Mouse (Mus musculus): Measurements from ENCODE around the gene Gm28778. TPM values are rescaled to one million over a fixed set of nuclear protein-coding genes. Genes with fewer than 3 reads are reported as not detected.
A peak's percentile ranks its signal among the peaks of the same experiment; 100 is the strongest.
"Not testable (repeated sequence)": the region's sequence is repeated elsewhere in the genome, so short reads cannot be mapped to it uniquely, and the experiment has no call there.

The Gm28778 gene
- polyA plus RNA-seq (2012; fragmentation: generic; extraction: Trizol) = not detected
- long read RNA-seq, experiment 1 = 0 reads
- long read RNA-seq, experiment 2 = 0 reads

DNA sequence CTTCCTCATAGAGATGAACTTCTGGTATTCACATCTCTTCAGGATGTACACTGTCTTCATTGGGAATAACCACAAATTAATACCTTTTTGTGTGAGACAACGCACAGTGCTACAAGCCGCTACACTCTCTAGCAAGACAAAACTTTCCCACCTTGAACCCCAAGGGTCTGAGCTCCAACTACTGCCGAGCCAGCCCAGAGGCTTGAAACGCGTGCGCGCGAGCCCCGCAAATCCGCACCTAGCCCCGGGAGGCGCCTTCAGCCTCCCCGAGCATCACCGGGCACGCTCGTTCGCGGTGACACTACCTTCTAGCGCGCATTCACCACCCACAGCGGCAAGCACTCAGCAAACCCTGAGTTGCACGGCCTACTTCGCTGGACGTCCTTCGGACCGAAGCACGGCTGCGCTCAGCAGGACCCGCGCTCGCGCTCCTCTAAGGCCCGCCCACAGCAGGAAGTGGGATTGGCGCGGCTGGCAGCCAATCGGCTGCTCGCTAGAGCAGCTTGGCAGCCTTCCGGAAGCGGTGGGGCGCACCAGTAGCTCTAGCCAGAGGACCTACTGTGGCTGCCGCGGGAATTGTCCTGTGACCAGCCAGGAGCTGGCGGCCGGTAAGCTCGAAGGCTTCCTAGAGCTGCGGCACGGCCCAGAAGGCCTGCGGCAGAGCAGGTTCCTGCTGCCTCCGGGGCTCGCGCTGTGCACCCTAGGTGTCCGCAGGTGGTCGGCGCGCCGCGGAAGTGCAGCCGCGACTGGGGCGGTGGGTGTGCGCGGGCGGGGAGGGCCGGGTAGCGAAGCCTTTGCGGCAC, at the start of gene Gm28778, which contains the start of the genes Pms1 and Ormdl1:
Gene Gm28778 (plus strand): TSS at position 531 of the 803 bp plus-strand sequence.
Gene Pms1 (minus strand): TSS at position 438 of the 803 bp plus-strand sequence.
Gene Ormdl1 (plus strand): TSS at position 515 of the 803 bp plus-strand sequence.
- H3K79me3 ChIP-seq (ENCODE audit: low read depth) = peaks cover 2% of the 10 kb centered on the region
- H3ac ChIP-seq (ENCODE audit: control insufficient read depth, insufficient read length, low read depth) = peak within 1 kb of the TSS; percentile 92
- H3K27me3 ChIP-seq (ENCODE audit: control insufficient read depth, insufficient read depth, insufficient read length) = no peaks in the 10 kb centered on the region
- peaks cover 13% of the 10 kb centered on the region for H3K79me2 ChIP-seq (ENCODE audit: control insufficient read depth, insufficient read depth)
- H3K36me3 ChIP-seq (ENCODE audit: control insufficient read depth, insufficient read depth) = peaks cover 10% of the 10 kb centered on the region
- TF ChIP-seq USF1 (IDR thresholded peaks at IDR 0.05; ENCODE audit: low read depth) (no peak), MYOG (IDR thresholded peaks at IDR 0.05; ENCODE audit: control insufficient read depth, extremely low read depth, insufficient read length) (no peak), MAX (IDR thresholded peaks at IDR 0.05) (no peak), FOSL1 (IDR thresholded peaks at IDR 0.05; ENCODE audit: insufficient read depth, low read length, poor library complexity, severe bottlenecking) (no peak), MYOD1 (IDR thresholded peaks at IDR 0.05; ENCODE audit: control insufficient read depth, insufficient read length, low read depth) (no peak), CEBPB (IDR thresholded peaks at IDR 0.05; ENCODE audit: low read depth) (no peak), CTCF (IDR thresholded peaks at IDR 0.05; ENCODE audit: control insufficient read depth, insufficient read depth, insufficient read length) (no peak)
- H3K4me3 ChIP-seq (ENCODE audit: insufficient read depth, poor library complexity, severe bottlenecking) = peak within 1 kb of the TSS; percentile 51

DNA sequence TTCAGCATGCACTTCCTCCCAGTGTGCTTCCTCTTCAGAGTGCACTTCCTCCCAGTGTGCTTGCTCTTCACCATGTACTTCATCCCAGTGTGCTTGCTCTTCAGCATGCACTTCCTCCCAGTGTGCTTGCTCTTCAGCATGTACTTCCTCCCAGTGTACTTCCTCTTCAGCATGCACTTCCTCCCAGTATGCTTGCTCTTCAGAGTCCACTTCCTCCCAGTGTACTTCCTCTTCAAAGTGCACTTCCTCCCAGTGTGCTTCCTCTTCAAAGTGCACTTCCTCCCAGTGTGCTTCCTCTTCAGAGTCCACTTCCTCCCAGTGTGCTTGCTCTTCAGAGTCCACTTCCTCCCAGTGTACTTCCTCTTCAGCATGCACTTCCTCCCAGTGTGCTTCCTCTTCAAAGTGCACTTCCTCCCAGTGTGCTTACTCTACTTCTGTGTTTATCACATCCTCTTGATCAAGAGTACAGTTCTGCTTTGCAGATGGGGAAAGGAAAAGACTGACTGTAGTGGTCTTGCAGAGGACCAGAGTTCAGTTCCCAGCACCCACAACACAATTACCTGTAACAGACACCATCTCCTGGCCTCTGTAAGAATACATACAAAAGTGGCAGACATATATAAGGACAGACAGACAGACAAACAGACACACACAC, 31.8 kb upstream of the Gm28778 start:
- not testable (repeated sequence) for H3ac ChIP-seq (ENCODE audit: control insufficient read depth, insufficient read length, low read depth); H3K36me3 ChIP-seq (ENCODE audit: control insufficient read depth, insufficient read depth); H3K4me3 ChIP-seq (ENCODE audit: insufficient read depth, poor library complexity, severe bottlenecking); H3K79me3 ChIP-seq (ENCODE audit: low read depth); H3K27me3 ChIP-seq (ENCODE audit: control insufficient read depth, insufficient read depth, insufficient read length); H3K79me2 ChIP-seq (ENCODE audit: control insufficient read depth, insufficient read depth)

DNA sequence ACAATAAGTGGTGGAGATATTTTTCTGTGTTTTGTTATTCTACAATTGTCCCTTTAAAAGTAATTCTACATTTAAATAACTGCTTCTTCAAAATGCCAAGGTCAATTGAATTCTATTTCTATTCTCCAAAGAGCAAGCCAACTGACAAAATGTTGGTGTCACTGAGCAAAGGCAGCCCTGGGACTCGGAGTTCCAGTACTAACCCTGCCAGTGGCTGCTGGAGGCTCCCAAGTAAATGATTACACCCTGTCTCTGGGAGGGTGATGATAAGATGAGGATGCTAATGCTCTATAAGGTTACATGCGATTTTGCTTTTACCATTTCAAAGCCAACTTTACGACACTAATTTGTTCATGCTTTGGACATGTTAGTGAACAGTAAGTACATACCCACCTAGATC, 27.0 kb upstream of the Gm28778 start:
- H3K79me2 ChIP-seq (ENCODE audit: control insufficient read depth, insufficient read depth) = no peaks in the 10 kb centered on the region
- H3K36me3 ChIP-seq (ENCODE audit: control insufficient read depth, insufficient read depth) = peaks cover 5% of the 10 kb centered on the region
- TF ChIP-seq CTCF (IDR thresholded peaks at IDR 0.05; ENCODE audit: control insufficient read depth, insufficient read depth, insufficient read length) (no peak), MAX (IDR thresholded peaks at IDR 0.05) (no peak), FOSL1 (IDR thresholded peaks at IDR 0.05; ENCODE audit: insufficient read depth, low read length, poor library complexity, severe bottlenecking) (no peak), MYOD1 (IDR thresholded peaks at IDR 0.05; ENCODE audit: control insufficient read depth, insufficient read length, low read depth) (no peak), CEBPB (IDR thresholded peaks at IDR 0.05; ENCODE audit: low read depth) (no peak), USF1 (IDR thresholded peaks at IDR 0.05; ENCODE audit: low read depth) (no peak), MYOG (IDR thresholded peaks at IDR 0.05; ENCODE audit: control insufficient read depth, extremely low read depth, insufficient read length) (no peak)
- H3K79me3 ChIP-seq (ENCODE audit: low read depth) = no peaks in the 10 kb centered on the region
- no peak overlapping the region for H3K4me3 ChIP-seq (ENCODE audit: insufficient read depth, poor library complexity, severe bottlenecking)
- no peaks in the 10 kb centered on the region for H3K27me3 ChIP-seq (ENCODE audit: control insufficient read depth, insufficient read depth, insufficient read length)
- no peak overlapping the region for H3ac ChIP-seq (ENCODE audit: control insufficient read depth, insufficient read length, low read depth)

DNA sequence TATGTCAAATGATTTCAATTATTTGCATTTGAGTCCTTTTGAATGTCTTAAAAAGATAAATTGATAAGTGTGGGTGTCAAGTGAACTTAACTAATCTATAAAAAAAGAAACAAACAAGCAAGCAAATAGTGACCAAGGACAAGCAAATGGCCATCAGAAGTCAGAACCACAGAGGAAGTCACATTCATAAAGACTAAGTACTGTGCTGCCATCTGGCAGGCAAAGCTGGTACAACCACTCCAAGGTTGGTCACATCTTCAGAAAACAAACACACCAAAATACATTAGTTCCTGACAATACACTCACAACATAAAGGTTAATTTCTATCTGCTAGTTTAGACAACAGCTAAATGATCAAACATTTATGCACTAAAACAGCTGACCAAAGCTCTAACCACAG, 24.3 kb upstream of the Gm28778 start:
- H3K36me3 ChIP-seq (ENCODE audit: control insufficient read depth, insufficient read depth) = peaks cover 9% of the 10 kb centered on the region
- no peaks in the 10 kb centered on the region for H3K79me3 ChIP-seq (ENCODE audit: low read depth)
- no peak for TF ChIP-seq USF1 (IDR thresholded peaks at IDR 0.05; ENCODE audit: low read depth)
- no peak for TF ChIP-seq MYOD1 (IDR thresholded peaks at IDR 0.05; ENCODE audit: control insufficient read depth, insufficient read length, low read depth)
- TF ChIP-seq MAX (IDR thresholded peaks at IDR 0.05) = no peak
- no peak for TF ChIP-seq MYOG (IDR thresholded peaks at IDR 0.05; ENCODE audit: control insufficient read depth, extremely low read depth, insufficient read length)
- TF ChIP-seq CTCF (IDR thresholded peaks at IDR 0.05; ENCODE audit: control insufficient read depth, insufficient read depth, insufficient read length) = peak; percentile 16
- H3K79me2 ChIP-seq (ENCODE audit: control insufficient read depth, insufficient read depth) = no peaks in the 10 kb centered on the region
- H3K4me3 ChIP-seq (ENCODE audit: insufficient read depth, poor library complexity, severe bottlenecking) = no peak overlapping the region
- H3K27me3 ChIP-seq (ENCODE audit: control insufficient read depth, insufficient read depth, insufficient read length) = no peaks in the 10 kb centered on the region
- H3ac ChIP-seq (ENCODE audit: control insufficient read depth, insufficient read length, low read depth) = no peak overlapping the region

DNA sequence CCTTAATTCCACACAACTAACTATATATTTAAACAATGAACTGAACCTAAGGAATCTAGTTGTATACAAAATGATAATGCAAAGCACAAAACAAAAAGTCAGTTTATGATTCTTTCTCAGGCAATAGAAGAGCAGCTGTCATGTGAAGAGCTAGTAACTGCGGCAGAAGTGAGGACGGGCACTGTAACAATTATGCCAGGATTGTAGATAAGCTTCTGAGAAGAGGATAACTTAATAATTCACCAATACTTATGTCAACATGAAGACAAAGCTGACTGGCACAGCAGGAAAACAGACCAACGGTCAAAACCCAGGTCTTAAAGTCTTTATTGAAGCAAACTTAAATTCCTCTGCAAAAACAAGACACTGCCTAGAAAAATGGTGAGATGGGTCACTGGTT, 5.7 kb upstream of the Gm28778 start:
- no peaks in the 10 kb centered on the region for H3K79me3 ChIP-seq (ENCODE audit: low read depth)
- TF ChIP-seq MAX (IDR thresholded peaks at IDR 0.05) (no peak), CEBPB (IDR thresholded peaks at IDR 0.05; ENCODE audit: low read depth) (no peak), USF1 (IDR thresholded peaks at IDR 0.05; ENCODE audit: low read depth) (no peak), MYOG (IDR thresholded peaks at IDR 0.05; ENCODE audit: control insufficient read depth, extremely low read depth, insufficient read length) (no peak), MYOD1 (IDR thresholded peaks at IDR 0.05; ENCODE audit: control insufficient read depth, insufficient read length, low read depth) (no peak), CTCF (IDR thresholded peaks at IDR 0.05; ENCODE audit: control insufficient read depth, insufficient read depth, insufficient read length) (no peak), FOSL1 (IDR thresholded peaks at IDR 0.05; ENCODE audit: insufficient read depth, low read length, poor library complexity, severe bottlenecking) (no peak)
- H3K4me3 ChIP-seq (ENCODE audit: insufficient read depth, poor library complexity, severe bottlenecking) = no peak overlapping the region
- H3K79me2 ChIP-seq (ENCODE audit: control insufficient read depth, insufficient read depth) = peaks cover 4% of the 10 kb centered on the region
- no peaks in the 10 kb centered on the region for H3K27me3 ChIP-seq (ENCODE audit: control insufficient read depth, insufficient read depth, insufficient read length)
- peaks cover 4% of the 10 kb centered on the region for H3K36me3 ChIP-seq (ENCODE audit: control insufficient read depth, insufficient read depth)
- H3ac ChIP-seq (ENCODE audit: control insufficient read depth, insufficient read length, low read depth) = no peak overlapping the region
